In genomic region chr5:114644918-114645317, GRCm38 (mm10) we compare ENCODE assay signal across 27 mouse cellular contexts. TPM values are rescaled to one million over a fixed set of nuclear protein-coding genes. Genes with fewer than 3 reads are reported as not detected.
DNase-seq lines count a peak whose midpoint lies in the region; ATAC-seq and TF ChIP-seq lines count a peak whose summit lies in the region.
"Had no signal": no experiment of that assay in that cellular context is flagged by ENCODE, and none has a peak within 500 bp of the region (broad histone marks: within the 10 kb centered on the region; RNA-seq: fewer than 3 reads in every experiment).

No protein-coding gene starts in this region.

- H3K4me2 ChIP-seq in heart, embryonic 13.5 days = no peak overlapping the region
- H3K4me2 ChIP-seq in embryonic facial prominence, embryonic 13.5 days = 0 out of 2 replicates have a peak overlapping the region, but pooled peaks have one; percentile 5
- H3K4me2 ChIP-seq in limb, embryonic 13.5 days (replicated peaks) = no peak overlapping the region
- H3K4me2 ChIP-seq in forebrain, embryonic 13.5 days = no peak overlapping the region
- H3K4me2 ChIP-seq: embryonic facial prominence, embryonic 12.5 days had no signal

- H3K27ac ChIP-seq in heart, embryonic 13.5 days (replicated peaks) = no peak overlapping the region
- peak overlapping the region; percentile 30; the same call in 1 of the 2 replicates for H3K27ac ChIP-seq in embryonic facial prominence, embryonic 13.5 days
- H3K27ac ChIP-seq in limb, embryonic 13.5 days = no peak overlapping the region
- H3K27ac ChIP-seq in thymus, adult 2 months (ENCODE audit: control insufficient read depth, insufficient read depth, low read length) = no peak overlapping the region
- H3K27ac ChIP-seq in forebrain, embryonic 13.5 days = no peak overlapping the region
- H3K27ac ChIP-seq: embryonic facial prominence, embryonic 12.5 days; hindbrain, embryonic 10.5 days; kidney, postnatal 0 days; macrophage had no signal

- H3K36me3 ChIP-seq in heart, embryonic 13.5 days = no peaks in the 10 kb centered on the region
- no peaks in the 10 kb centered on the region for H3K36me3 ChIP-seq in embryonic facial prominence, embryonic 13.5 days
- H3K36me3 ChIP-seq in limb, embryonic 13.5 days = no peaks in the 10 kb centered on the region
- no peaks in the 10 kb centered on the region for H3K36me3 ChIP-seq in thymus, adult 2 months (ENCODE audit: control insufficient read depth, insufficient read depth, low read length)
- H3K36me3 ChIP-seq in forebrain, embryonic 13.5 days (ENCODE audit: poor library complexity, severe bottlenecking) = no peaks in the 10 kb centered on the region
- H3K36me3 ChIP-seq: embryonic facial prominence, embryonic 12.5 days; G1E; hindbrain, embryonic 10.5 days had no signal

- 0 out of 2 replicates have a peak, but pooled peaks have one; percentile 10 for ATAC-seq in heart, embryonic 13.5 days (ENCODE audit: extremely low read depth, insufficient number of reproducible peaks, low FRiP score, low TSS enrichment)
- ATAC-seq in embryonic facial prominence, embryonic 13.5 days (ENCODE audit: insufficient number of reproducible peaks, insufficient read depth, low FRiP score, low TSS enrichment, low read depth) = 0 out of 2 replicates have a peak, but pooled peaks have one; percentile 18
- no peak for ATAC-seq in limb, embryonic 13.5 days (ENCODE audit: low FRiP score, low read depth)
- no peak for ATAC-seq in forebrain, embryonic 13.5 days
- ATAC-seq: forebrain, postnatal 0 days; lung, postnatal 0 days; Patski had no signal

- no peak for TF ChIP-seq POLR2A in thymus, adult 2 months (IDR thresholded peaks at IDR 0.05; ENCODE audit: control insufficient read depth, extremely low read depth, insufficient read depth, low read length, poor library complexity)

- H3K9me3 ChIP-seq in heart, embryonic 13.5 days = no peaks in the 10 kb centered on the region
- H3K9me3 ChIP-seq in embryonic facial prominence, embryonic 13.5 days = no peaks in the 10 kb centered on the region
- no peaks in the 10 kb centered on the region for H3K9me3 ChIP-seq in limb, embryonic 13.5 days
- no peaks in the 10 kb centered on the region for H3K9me3 ChIP-seq in forebrain, embryonic 13.5 days (replicated peaks)
- H3K9me3 ChIP-seq: embryonic facial prominence, embryonic 12.5 days; G1E; hindbrain, embryonic 10.5 days had no signal

- no peak for DNase-seq in heart, postnatal 14 days
- peak; percentile 37 for DNase-seq in 416B (ENCODE audit: low read depth)
- DNase-seq in left cerebral cortex, adult 11 months (ENCODE audit: low spot score) = no peak
- no peak for DNase-seq in thymus, adult 2 months
- DNase-seq: adrenal gland, postnatal 36 days; cerebellum, adult 11 months; cerebellum, adult 9-11 months; forebrain, postnatal 0 days; gastrocnemius, postnatal 36 days; kidney, adult 18-20 months; left cerebral cortex, postnatal 4 days; midbrain, embryonic 14.5 days; right cerebral cortex, postnatal 14 days; spleen, adult 18-20 months; thymus, postnatal 25 days had no signal

- TF ChIP-seq CTCF in thymus, adult 2 months (IDR thresholded peaks at IDR 0.05; ENCODE audit: borderline replicate concordance, control insufficient read depth, extremely low read depth, insufficient read depth, low read length, poor library complexity) = no peak

- peaks cover 12% of the 10 kb centered on the region for H3K4me1 ChIP-seq in heart, embryonic 13.5 days
- peaks cover 45% of the 10 kb centered on the region for H3K4me1 ChIP-seq in embryonic facial prominence, embryonic 13.5 days
- peaks cover 29% of the 10 kb centered on the region for H3K4me1 ChIP-seq in limb, embryonic 13.5 days
- no peaks in the 10 kb centered on the region; the same call in 1 of the 2 replicates for H3K4me1 ChIP-seq in thymus, adult 2 months (replicated peaks; ENCODE audit: control insufficient read depth, insufficient read depth, low read length)
- H3K4me1 ChIP-seq in forebrain, embryonic 13.5 days = peaks cover 19% of the 10 kb centered on the region

- no peak overlapping the region for H3K4me3 ChIP-seq in heart, embryonic 13.5 days
- no peak overlapping the region for H3K4me3 ChIP-seq in embryonic facial prominence, embryonic 13.5 days
- no peak overlapping the region for H3K4me3 ChIP-seq in limb, embryonic 13.5 days
- H3K4me3 ChIP-seq in thymus, adult 2 months (ENCODE audit: control insufficient read depth, insufficient read depth, low read length) = no peak overlapping the region
- no peak overlapping the region for H3K4me3 ChIP-seq in forebrain, embryonic 13.5 days
- H3K4me3 ChIP-seq: embryonic facial prominence, embryonic 12.5 days; hindbrain, embryonic 10.5 days had no signal

- peaks cover 78% of the 10 kb centered on the region for H3K27me3 ChIP-seq in heart, embryonic 13.5 days (replicated peaks)
- H3K27me3 ChIP-seq in embryonic facial prominence, embryonic 13.5 days = peaks cover 6% of the 10 kb centered on the region
- H3K27me3 ChIP-seq in limb, embryonic 13.5 days = peaks cover 9% of the 10 kb centered on the region
- H3K27me3 ChIP-seq in thymus, adult 2 months (ENCODE audit: control insufficient read depth, insufficient read depth, low read length) = no peaks in the 10 kb centered on the region
- H3K27me3 ChIP-seq in forebrain, embryonic 13.5 days = peaks cover 28% of the 10 kb centered on the region
- H3K27me3 ChIP-seq: Patski had no signal

- H3K9ac ChIP-seq in heart, embryonic 13.5 days = no peak overlapping the region
- H3K9ac ChIP-seq in embryonic facial prominence, embryonic 13.5 days = peak overlapping the region; percentile 49; the same call in 1 of the 2 replicates
- H3K9ac ChIP-seq in limb, embryonic 13.5 days = 0 out of 2 replicates have a peak overlapping the region, but pooled peaks have one; percentile 13
- no peak overlapping the region for H3K9ac ChIP-seq in forebrain, embryonic 13.5 days
- H3K9ac ChIP-seq: embryonic facial prominence, embryonic 12.5 days; forebrain, postnatal 0 days had no signal

- intact Hi-C loops in heart, postnatal 14 days (cut with DNase I) = no loop called here

- WGBS in heart, embryonic 13.5 days = 40% methylated on average over 6 of the region's 6 CpGs
- WGBS in embryonic facial prominence, embryonic 13.5 days = 22% methylated on average over 6 of the region's 6 CpGs
- WGBS in limb, embryonic 13.5 days = 38% methylated on average over 6 of the region's 6 CpGs
- 30% methylated on average over 6 of the region's 6 CpGs for WGBS in thymus, adult 2 months
- 63% methylated on average over 6 of the region's 6 CpGs for WGBS in forebrain, embryonic 13.5 days

RNA-seq across cellular contexts. Expression of gene Trpv4, which starts 13.3 kb away (rescaled TPM):
- 0.71 and 0.83 TPM in 2 replicates for polyA plus RNA-seq in heart, embryonic 13.5 days (2015; fragmentation: Nextera tagmentation; extraction: Ambion mirVana)
- total RNA-seq in heart, postnatal 14 days (2021) = 1 to 10 TPM; 5.8 to 5.9 TPM
- 10.8 and 13.9 TPM in 2 replicates for polyA plus RNA-seq in embryonic facial prominence, embryonic 13.5 days (2015; fragmentation: Nextera tagmentation; extraction: Ambion mirVana)
- 8.4 and 11.8 TPM in 2 replicates for polyA plus RNA-seq in limb, embryonic 13.5 days (2015; fragmentation: Nextera tagmentation; extraction: Ambion mirVana)
- 4.2 and 6.5 TPM in 2 replicates for polyA plus RNA-seq in thymus, adult 2 months (2012; rRNA removed)
- polyA plus RNA-seq in forebrain, embryonic 13.5 days (2015; fragmentation: Nextera tagmentation; extraction: Ambion mirVana) = 0.39 and 0.47 TPM in 2 replicates
- total RNA-seq: CH12.LX, G1E had no signal

RNA-seq across cellular contexts. Expression of gene Gltp, which starts 45.9 kb away (rescaled TPM):
- 50.5 and 50.8 TPM in 2 replicates for polyA plus RNA-seq in heart, embryonic 13.5 days (2015; fragmentation: Nextera tagmentation; extraction: Ambion mirVana)
- total RNA-seq in heart, postnatal 14 days (2021) = 10 to 100 TPM; 17.1 to 18.8 TPM
- 88.4 and 94.6 TPM in 2 replicates for polyA plus RNA-seq in embryonic facial prominence, embryonic 13.5 days (2015; fragmentation: Nextera tagmentation; extraction: Ambion mirVana)
- 95.1 and 97.0 TPM in 2 replicates for polyA plus RNA-seq in limb, embryonic 13.5 days (2015; fragmentation: Nextera tagmentation; extraction: Ambion mirVana)
- 237 and 275 TPM in 2 replicates for polyA plus RNA-seq in thymus, adult 2 months (2012; rRNA removed)
- 51.7 and 57.1 TPM in 2 replicates for polyA plus RNA-seq in forebrain, embryonic 13.5 days (2015; fragmentation: Nextera tagmentation; extraction: Ambion mirVana)

Comparison
In these comparisons a context has a peak if more than half of its experiments do, and no peak if none do; other contexts are left out.
1. ATAC-seq: peak in heart, embryonic 13.5 days (single experiment) and embryonic facial prominence, embryonic 13.5 days (single experiment); none in limb, embryonic 13.5 days (single experiment) and forebrain, embryonic 13.5 days (single experiment).
2. H3K9ac ChIP-seq: peak in embryonic facial prominence, embryonic 13.5 days (single experiment) and limb, embryonic 13.5 days (single experiment); none in heart, embryonic 13.5 days (single experiment) and forebrain, embryonic 13.5 days (single experiment).